Mouse (Mus musculus) limb, embryonic 12.5 days (tissue): ENCODE measurements around the gene Mrfap1. TPM values are rescaled to one million over a fixed set of nuclear protein-coding genes. Genes with fewer than 3 reads are reported as not detected.
"Not testable (repeated sequence)": the region's sequence is repeated elsewhere in the genome, so short reads cannot be mapped to it uniquely, and the experiment has no call there.

Source experiments
- ATAC-seq: fragments of 200-750 bp; cut with Nextera tagmentation; 2 replicates; pipeline ENCODE4 v1.8.0; 2017; ENCODE audit warnings: low read depth, moderate TSS enrichment; ENCODE audit not compliant: insufficient number of reproducible peaks, insufficient read depth, low FRiP score, low TSS enrichment
- H3K27ac ChIP-seq: fragments of 300-500 bp; sonication (generic); 2 replicates; pipeline ENCODE4 v1.5.1; 2016; ENCODE audit warnings: mild to moderate bottlenecking, moderate library complexity
- H3K27me3 ChIP-seq: fragments of 300-500 bp; sonication (generic); 2 replicates; pipeline ENCODE4 v1.6.1; 2016; ENCODE audit warnings: mild to moderate bottlenecking, moderate library complexity
- H3K36me3 ChIP-seq: fragments of 300-500 bp; sonication (generic); 2 replicates; pipeline ENCODE4 v1.6.1; 2016; ENCODE audit warnings: mild to moderate bottlenecking, moderate library complexity
- H3K4me1 ChIP-seq: fragments of 300-500 bp; sonication (generic); replicated peaks from 2 replicates; pipeline ENCODE4 v1.6.1; 2016
- H3K4me2 ChIP-seq: fragments of 300-500 bp; sonication (generic); 2 replicates; pipeline ENCODE4 v1.6.1; 2016; ENCODE audit warnings: mild to moderate bottlenecking, moderate library complexity
- H3K4me3 ChIP-seq: fragments of 300-500 bp; sonication (generic); replicated peaks from 2 replicates; pipeline ENCODE4 v1.5.1; 2016; ENCODE audit warnings: mild to moderate bottlenecking
- H3K9ac ChIP-seq: fragments of 300-500 bp; sonication (generic); replicated peaks from 2 replicates; pipeline ENCODE4 v1.6.1; 2016; ENCODE audit warnings: mild to moderate bottlenecking, moderate library complexity
- H3K9me3 ChIP-seq: fragments of 300-500 bp; sonication (generic); 2 replicates; pipeline ENCODE4 v1.6.1; 2016; ENCODE audit warnings: mild to moderate bottlenecking, moderate library complexity
- WGBS: fragments of 180-500 bp; shearing (Covaris S2); methylation state at CpG from one replicate; pipeline ENCODE4 v1.1.7; 2016; 5-methylcytosine and 5-hydroxymethylcytosine counted together
- polyA plus RNA-seq: library from polyadenylated mRNA; unstranded; fragments of >200 nt; fragmentation: Nextera tagmentation; extraction: Ambion mirVana; gene quantifications from 2 replicates; pipeline ENCODE4 v1.2.1, GENCODE M21; 2016

Gene Mrfap1
- polyA plus RNA-seq, 1 experiment from 2014 or later, result 692 TPM

GRCm38 (mm10) chr5:36820142-36820541 is 23.6 kb upstream of the Mrfap1 start:
- H3K4me1 ChIP-seq, result no peaks in the 10 kb centered on the region
- no peaks in the 10 kb centered on the region for H3K9me3 ChIP-seq
- H3K4me3 ChIP-seq, result no peak overlapping the region
- no peak overlapping the region for H3K4me2 ChIP-seq
- peaks cover 7% of the 10 kb centered on the region; the same call in 1 of the 2 replicates for H3K36me3 ChIP-seq
- no peak for ATAC-seq
- no peak overlapping the region for H3K27ac ChIP-seq
- WGBS, result 44% methylated on average over 6 of the region's 6 CpGs
- no peak overlapping the region for H3K9ac ChIP-seq
- H3K27me3 ChIP-seq, result no peaks in the 10 kb centered on the region

GRCm38 (mm10) chr5:36819742-36820141 is 23.2 kb upstream of the Mrfap1 start:
- Histone ChIP-seq H3K4me2 (no peak overlapping the region), H3K9me3 (no peaks in the 10 kb centered on the region), H3K27me3 (no peaks in the 10 kb centered on the region), H3K9ac (no peak overlapping the region), H3K4me1 (no peaks in the 10 kb centered on the region), H3K36me3 (peaks cover 7% of the 10 kb centered on the region; the same call in 1 of the 2 replicates), H3K4me3 (no peak overlapping the region), H3K27ac (no peak overlapping the region)
- ATAC-seq, result no peak
- WGBS, result 79% methylated on average over 5 of the region's 5 CpGs

GRCm38 (mm10) chr5:36817738-36818137 is 21.2 kb upstream of the Mrfap1 start:
- WGBS, result 67% methylated on average over 3 of the region's 3 CpGs
- Histone ChIP-seq H3K9ac (no peak overlapping the region), H3K27ac (no peak overlapping the region), H3K27me3 (no peaks in the 10 kb centered on the region), H3K4me2 (no peak overlapping the region), H3K4me1 (0 out of 2 replicates have a peak, but pooled peaks cover 5% of the 10 kb centered on the region), H3K9me3 (no peaks in the 10 kb centered on the region), H3K4me3 (no peak overlapping the region), H3K36me3 (no peaks in the 10 kb centered on the region)
- no peak for ATAC-seq

GRCm38 (mm10) chr5:36814554-36814953 is 18.0 kb upstream of the Mrfap1 start:
- no peaks in the 10 kb centered on the region for H3K9me3 ChIP-seq
- WGBS, result 77% methylated on average over 6 of the region's 6 CpGs

GRCm38 (mm10) chr5:36811413-36811812 is 14.8 kb upstream of the Mrfap1 start:
- H3K4me1 ChIP-seq, result 0 out of 2 replicates have a peak, but pooled peaks cover 5% of the 10 kb centered on the region
- 34% methylated on average over 3 of the region's 3 CpGs for WGBS
- no peak overlapping the region for H3K4me2 ChIP-seq
- no peaks in the 10 kb centered on the region for H3K27me3 ChIP-seq
- no peaks in the 10 kb centered on the region for H3K9me3 ChIP-seq
- no peak overlapping the region for H3K9ac ChIP-seq
- no peaks in the 10 kb centered on the region for H3K36me3 ChIP-seq
- no peak overlapping the region for H3K4me3 ChIP-seq
- H3K27ac ChIP-seq, result no peak overlapping the region
- no peak for ATAC-seq

More at GRCm38 (mm10) chr5:36814554-36814953, 18.0 kb upstream of the Mrfap1 start:
- H3K4me1 ChIP-seq, result 0 out of 2 replicates have a peak, but pooled peaks cover 5% of the 10 kb centered on the region
- ATAC-seq, result no peak
- no peak overlapping the region for H3K4me3 ChIP-seq
- no peaks in the 10 kb centered on the region for H3K27me3 ChIP-seq
- no peak overlapping the region for H3K27ac ChIP-seq
- H3K36me3 ChIP-seq, result no peaks in the 10 kb centered on the region
- H3K4me2 ChIP-seq, result no peak overlapping the region
- H3K9ac ChIP-seq, result no peak overlapping the region

GRCm38 (mm10) chr5:36810634-36811033 is 14.1 kb upstream of the Mrfap1 start:
- Histone ChIP-seq H3K4me3 (no peak overlapping the region), H3K9ac (no peak overlapping the region), H3K9me3 (no peaks in the 10 kb centered on the region), H3K27ac (no peak overlapping the region), H3K27me3 (no peaks in the 10 kb centered on the region), H3K4me1 (0 out of 2 replicates have a peak, but pooled peaks cover 5% of the 10 kb centered on the region), H3K4me2 (no peak overlapping the region), H3K36me3 (no peaks in the 10 kb centered on the region)
- ATAC-seq, result no peak
- 73% methylated on average over 3 of the region's 3 CpGs for WGBS

- Histone ChIP-seq H3K9me3 (no peaks in the 10 kb centered on the region), H3K27me3 (no peaks in the 10 kb centered on the region), H3K9ac (no peak overlapping the region), H3K36me3 (no peaks in the 10 kb centered on the region), H3K4me1 (0 out of 2 replicates have a peak, but pooled peaks cover 5% of the 10 kb centered on the region), H3K4me2 (no peak overlapping the region), H3K27ac (no peak overlapping the region), H3K4me3 (no peak overlapping the region)
- ATAC-seq, result no peak
- WGBS, result 85% methylated on average over 7 of the region's 7 CpGs
Measured at GRCm38 (mm10) chr5:36809123-36809522, 12.6 kb upstream of the Mrfap1 start.

GRCm38 (mm10) chr5:36807106-36807505 is 10.5 kb upstream of the Mrfap1 start:
- no peak overlapping the region for H3K9ac ChIP-seq
- H3K4me1 ChIP-seq, result no peaks in the 10 kb centered on the region
- H3K27ac ChIP-seq, result no peak overlapping the region
- no peaks in the 10 kb centered on the region for H3K27me3 ChIP-seq
- H3K4me2 ChIP-seq, result no peak overlapping the region
- WGBS, result 33% methylated on average over 5 of the region's 5 CpGs
- H3K4me3 ChIP-seq, result no peak overlapping the region
- H3K9me3 ChIP-seq, result no peaks in the 10 kb centered on the region
- no peaks in the 10 kb centered on the region for H3K36me3 ChIP-seq
- no peak for ATAC-seq

- Histone ChIP-seq H3K4me2 (peak overlapping the region; percentile 61), H3K27ac (no peak overlapping the region), H3K27me3 (0 out of 2 replicates have a peak, but pooled peaks cover 3% of the 10 kb centered on the region), H3K4me3 (peak overlapping the region; percentile 69), H3K9ac (peak overlapping the region; percentile 86; the same call in 1 of the 2 replicates), H3K36me3 (peaks cover 23% of the 10 kb centered on the region), H3K4me1 (no peaks in the 10 kb centered on the region; the same call in 1 of the 2 replicates), H3K9me3 (no peaks in the 10 kb centered on the region)
- WGBS, result 59% methylated on average over 8 of the region's 8 CpGs
- ATAC-seq, result no peak
Measured at GRCm38 (mm10) chr5:36797291-36797690, 719 bp upstream of the Mrfap1 start.

- H3K4me1 ChIP-seq, H3K27me3 ChIP-seq, H3K9me3 ChIP-seq: not testable (repeated sequence)
- peak overlapping the region; percentile 69 for H3K4me3 ChIP-seq
- H3K27ac ChIP-seq, result peak overlapping the region; percentile 97
- 4% methylated on average over 35 of the region's 37 CpGs for WGBS
- peaks cover 23% of the 10 kb centered on the region for H3K36me3 ChIP-seq
- 0 out of 2 replicates have a peak, but pooled peaks have one; percentile 19 for ATAC-seq
- H3K4me2 ChIP-seq, result peak overlapping the region; percentile 61
- peak overlapping the region; percentile 86 for H3K9ac ChIP-seq
Measured at GRCm38 (mm10) chr5:36795647-36796295, 801 bp downstream of the Mrfap1 start.

- peaks cover 23% of the 10 kb centered on the region for H3K36me3 ChIP-seq
- no peak overlapping the region for H3K4me3 ChIP-seq
- H3K27me3 ChIP-seq, result no peaks in the 10 kb centered on the region
- 81% methylated on average over 9 of the region's 9 CpGs for WGBS
- H3K4me2 ChIP-seq, result no peak overlapping the region
- H3K27ac ChIP-seq, result no peak overlapping the region
- H3K4me1 ChIP-seq, result no peaks in the 10 kb centered on the region; the same call in 1 of the 2 replicates
- no peak overlapping the region for H3K9ac ChIP-seq
- no peaks in the 10 kb centered on the region for H3K9me3 ChIP-seq
- no peak for ATAC-seq
Measured at GRCm38 (mm10) chr5:36791861-36792260, 4.7 kb downstream of the Mrfap1 start.

GRCm38 (mm10) chr5:36786052-36786451 is 10.5 kb downstream of the Mrfap1 start:
- 96% methylated on average over 5 of the region's 5 CpGs for WGBS

More at GRCm38 (mm10) chr5:36786052-36786451, 10.5 kb downstream of the Mrfap1 start:
- no peaks in the 10 kb centered on the region for H3K36me3 ChIP-seq
- no peaks in the 10 kb centered on the region for H3K27me3 ChIP-seq
- H3K4me1 ChIP-seq, result no peaks in the 10 kb centered on the region
- H3K4me3 ChIP-seq, result no peak overlapping the region
- H3K27ac ChIP-seq, result no peak overlapping the region
- ATAC-seq, result no peak
- no peak overlapping the region for H3K4me2 ChIP-seq
- H3K9me3 ChIP-seq, result peaks cover 8% of the 10 kb centered on the region; the same call in 1 of the 2 replicates
- no peak overlapping the region for H3K9ac ChIP-seq
